Mouse (Mus musculus) thymus, postnatal 36 days (tissue): ENCODE data around the gene Rtkn2.

Experiments used
- DNase-seq, 2 experiments: peaks; one replicate each; pipeline ENCODE4 v3.0.0; 2022; ENCODE audit warnings: mixed read lengths in 2 of 2

Gene Rtkn2

DNA sequence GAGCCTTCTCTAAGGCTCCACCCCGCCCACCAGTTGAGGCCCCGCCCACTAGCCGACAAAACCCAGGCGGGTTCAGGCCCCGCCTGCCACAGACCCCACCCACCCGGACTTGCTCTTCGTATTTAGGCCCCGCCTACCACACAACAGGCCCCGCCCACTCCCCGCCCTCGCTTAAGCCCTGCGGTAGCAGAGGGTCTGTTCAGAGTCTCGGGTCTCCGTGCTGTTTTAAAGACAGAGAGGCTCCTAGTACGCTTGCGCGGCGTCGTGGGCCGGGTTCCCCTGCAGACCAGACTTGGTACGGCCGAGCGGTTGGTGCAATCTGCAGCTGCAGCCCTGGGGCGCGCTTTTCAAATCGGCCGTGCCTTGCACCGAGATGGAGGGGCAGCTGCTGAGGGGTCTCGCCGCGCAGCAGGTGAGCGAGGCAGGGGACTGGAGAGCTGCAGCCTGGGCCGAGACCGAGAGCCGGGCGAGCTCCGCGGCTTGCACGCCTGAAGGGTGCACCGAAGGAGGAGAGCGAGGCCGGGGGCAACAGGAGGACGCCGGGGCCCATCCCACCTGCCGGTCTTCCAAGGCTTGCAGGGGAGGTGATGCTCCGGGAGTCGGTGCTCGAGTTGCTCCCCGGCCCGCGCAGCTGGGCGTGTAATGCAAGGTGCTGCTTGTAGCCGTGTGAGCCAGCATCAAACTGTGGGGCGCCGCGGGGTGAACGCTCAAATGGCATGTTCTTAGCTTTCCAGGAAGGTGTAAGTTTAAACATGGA is at the start of gene Rtkn2:
Gene Rtkn2, plus strand, starts transcription at position 170 of the 757 bp plus-strand sequence.
- DNase-seq: peak; percentile 92 to 94

DNA sequence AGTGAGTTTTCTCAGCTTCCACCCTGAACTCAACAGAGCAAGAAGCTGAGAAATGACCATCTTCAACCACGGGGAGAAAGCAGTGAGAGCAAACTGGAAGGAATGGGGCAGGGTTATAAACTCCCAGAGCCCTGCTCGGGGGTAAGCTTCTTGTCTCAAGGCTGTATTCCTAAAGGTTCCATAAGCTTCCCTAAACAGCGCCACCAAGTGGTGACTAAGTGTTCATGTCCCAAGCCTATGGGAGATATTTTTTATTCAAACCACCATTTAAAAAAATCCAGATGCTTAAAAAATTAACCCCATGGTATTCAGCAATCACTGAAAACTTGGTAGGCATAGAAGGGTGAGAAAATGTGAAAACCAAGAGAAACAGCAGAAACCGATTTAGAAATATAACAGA is 48.0 kb upstream of the Rtkn2 start:
- DNase-seq: no peak

DNA sequence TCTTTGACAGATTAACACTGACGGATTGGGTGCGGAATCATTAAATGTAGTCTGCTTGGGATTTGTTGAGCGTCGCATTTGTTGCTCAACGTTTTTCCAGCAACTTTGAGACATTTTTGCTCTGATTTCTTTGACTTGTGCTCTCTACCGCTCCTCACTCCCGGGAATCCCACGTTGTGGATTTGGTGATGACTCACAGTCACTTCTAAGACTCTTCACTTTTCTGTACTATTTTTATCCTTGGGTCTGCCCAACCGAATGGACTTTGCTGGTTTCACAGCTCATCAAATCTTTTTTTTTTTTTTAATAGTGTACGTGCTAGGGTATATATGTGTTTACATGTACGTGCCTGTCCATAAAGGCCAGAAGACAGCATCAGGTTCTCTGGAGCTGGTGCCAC is 46.6 kb upstream of the Rtkn2 start:
- no peak for DNase-seq

DNA sequence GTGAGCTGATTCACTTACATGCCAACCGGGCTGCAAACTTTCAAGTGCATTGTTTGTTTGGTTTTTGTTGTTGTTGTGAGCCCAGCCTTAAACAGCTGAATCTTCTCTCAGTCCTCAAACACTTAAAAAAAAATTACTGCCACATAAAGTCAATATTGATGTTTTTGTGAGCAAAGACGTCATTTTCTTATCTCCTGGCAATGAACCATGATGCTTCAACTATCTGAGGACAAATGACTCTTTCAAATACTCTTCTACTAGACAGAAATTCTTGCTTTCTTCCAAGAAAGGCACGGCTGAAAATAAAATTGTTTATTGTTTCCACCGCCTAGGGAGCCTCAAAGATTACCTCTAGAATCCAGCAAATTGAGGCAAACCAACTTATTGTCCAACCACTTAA is 42.4 kb upstream of the Rtkn2 start:
- no peak for DNase-seq

DNA sequence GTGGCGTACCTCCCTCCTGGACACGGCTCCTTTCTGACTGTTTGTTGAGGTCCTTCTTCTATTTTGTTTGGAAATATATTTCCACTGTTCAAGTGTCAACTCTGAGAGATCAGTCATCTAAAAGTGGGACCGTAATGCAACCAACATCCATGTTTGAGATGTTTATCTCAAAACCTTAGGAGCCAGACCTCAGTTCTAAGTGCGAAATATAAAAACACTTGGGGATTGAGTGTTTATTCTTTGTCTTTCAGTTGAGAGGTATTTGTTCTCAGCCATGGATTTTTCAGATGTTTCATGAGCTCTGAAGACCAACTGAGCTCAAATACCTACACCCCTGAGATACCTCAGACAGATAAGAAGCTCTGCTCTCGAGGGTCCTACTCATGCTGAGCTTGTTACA is 41.6 kb upstream of the Rtkn2 start:
- no peak for DNase-seq

DNA sequence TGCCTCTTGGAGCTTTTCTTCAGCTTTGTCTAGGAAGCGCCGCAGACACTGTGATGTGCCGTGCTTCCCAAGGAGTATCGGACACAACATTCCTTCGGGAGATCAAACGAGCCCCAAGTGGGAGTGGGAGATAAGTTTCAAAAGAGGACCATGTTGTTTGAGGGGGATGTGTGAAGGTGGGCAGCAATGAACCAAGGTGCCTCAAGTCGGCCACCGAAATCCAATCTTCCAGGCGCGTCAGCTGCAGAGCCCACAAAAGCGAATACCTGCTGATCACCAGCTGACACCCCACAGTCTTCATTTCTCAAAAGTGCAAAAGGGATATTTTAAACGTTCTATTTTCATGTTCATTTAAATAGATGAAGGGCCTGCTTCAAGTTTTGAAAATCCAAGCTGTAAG is 39.8 kb upstream of the Rtkn2 start:
- no peak for DNase-seq

DNA sequence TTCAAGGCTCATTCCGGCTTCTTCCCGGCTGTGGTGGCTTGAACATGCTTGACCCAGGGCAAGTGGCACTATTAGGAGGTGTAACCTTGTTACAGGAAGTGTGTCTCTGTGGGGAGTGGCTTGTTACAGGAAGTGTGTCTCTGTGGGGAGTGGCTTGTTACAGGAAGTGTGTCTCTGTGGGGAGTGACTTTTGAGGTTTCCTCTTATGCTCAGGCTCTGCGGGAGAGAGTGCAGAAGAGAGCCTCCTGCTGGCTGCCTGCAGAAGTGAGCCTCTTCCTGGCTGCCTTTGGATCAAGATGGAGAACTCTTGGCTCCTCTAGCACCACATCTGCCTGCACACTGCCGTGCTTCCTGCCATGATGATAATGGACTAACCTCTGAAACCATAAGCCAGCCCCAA is 35.9 kb upstream of the Rtkn2 start:
- DNase-seq: no peak

DNA sequence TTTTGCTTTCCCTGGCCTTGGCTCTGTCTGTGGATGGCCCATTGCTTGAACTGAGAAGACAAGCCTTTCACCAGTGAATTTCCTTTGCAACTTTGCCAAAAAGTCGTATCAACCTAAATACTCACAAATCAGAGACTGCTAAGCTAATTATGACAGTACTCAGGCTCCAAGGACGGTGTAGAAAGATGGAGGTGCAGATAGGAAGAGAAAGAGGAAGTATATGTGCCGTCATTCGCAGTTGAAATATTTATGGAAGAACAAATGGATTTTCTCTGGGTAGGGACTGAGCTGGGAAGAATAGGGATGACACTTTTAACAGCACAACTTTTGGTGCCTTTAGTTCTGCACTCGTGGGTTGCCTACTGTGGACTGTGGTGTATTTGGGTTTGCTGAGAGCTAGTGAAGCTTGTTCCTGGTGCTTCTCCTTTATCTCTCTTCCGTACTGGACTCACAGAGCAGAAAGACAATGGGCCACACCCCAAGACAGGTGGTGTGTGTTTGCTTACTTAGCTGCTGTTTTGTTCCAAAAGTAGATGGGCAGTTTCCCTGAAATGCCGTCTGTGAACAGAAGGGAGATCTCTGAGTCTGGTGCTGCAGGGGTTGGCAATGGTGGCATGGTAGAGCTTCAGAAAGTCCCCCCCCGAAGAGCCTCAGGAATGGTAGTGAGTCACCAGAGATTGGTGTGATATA is 29.2 kb upstream of the Rtkn2 start:
- DNase-seq: no peak

DNA sequence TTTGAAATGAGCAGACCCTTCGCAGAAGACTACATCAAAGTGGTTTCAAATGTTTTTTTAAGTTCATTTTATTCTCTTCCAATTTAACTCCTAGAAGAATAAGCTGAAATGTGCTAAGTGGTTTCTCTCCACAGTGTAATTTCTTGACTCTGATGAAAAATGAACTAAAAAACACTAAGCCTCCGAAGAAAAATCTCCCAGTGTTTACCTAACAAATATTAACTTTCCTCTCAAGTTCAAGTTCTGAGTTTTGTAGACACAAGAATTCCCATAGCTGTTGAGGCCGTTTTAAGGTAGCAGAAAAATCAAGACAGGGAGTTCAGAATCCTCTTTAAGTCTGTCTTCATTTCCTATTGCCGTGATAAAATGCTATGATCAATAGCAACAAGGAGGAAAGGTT is 27.7 kb upstream of the Rtkn2 start:
- DNase-seq: no peak

DNA sequence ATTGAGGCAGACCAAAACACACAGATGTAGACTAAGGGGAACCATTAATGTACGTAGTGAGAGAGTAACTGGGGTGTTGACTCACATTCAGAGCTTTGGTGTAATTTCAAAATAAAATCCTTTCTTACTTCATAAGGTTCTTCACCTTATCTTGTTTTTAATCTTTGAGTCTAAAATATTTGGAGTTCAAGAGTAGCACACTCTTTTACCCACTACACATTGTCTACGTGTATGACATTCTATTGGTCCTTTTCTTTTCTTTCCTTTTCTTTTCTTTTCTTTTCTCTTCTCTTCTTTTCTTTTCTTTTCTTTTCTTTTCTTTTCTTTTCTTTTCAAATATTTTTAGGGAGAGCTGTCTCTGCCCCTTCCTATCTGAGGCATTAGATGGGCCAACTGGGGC is 23.4 kb upstream of the Rtkn2 start:
- no peak for DNase-seq

DNA sequence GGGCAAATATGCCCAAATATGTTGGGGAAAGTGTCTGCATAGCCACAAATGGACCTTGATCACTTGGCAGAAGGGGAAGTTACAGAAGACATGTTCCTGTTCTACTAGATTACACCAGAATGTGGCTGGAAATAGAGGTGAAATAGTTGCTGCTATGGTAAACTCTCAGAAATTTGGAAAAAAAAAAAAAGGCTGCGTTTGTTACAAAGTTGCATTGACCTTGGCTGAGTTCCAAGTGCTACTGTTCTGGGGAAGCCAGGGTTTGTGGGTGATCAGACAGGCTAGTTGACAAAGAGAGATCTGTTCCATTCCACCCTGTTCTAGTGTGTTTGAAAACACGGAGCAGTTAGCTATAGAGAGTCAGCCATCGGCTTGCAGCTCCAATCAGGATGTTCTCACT is 19.4 kb upstream of the Rtkn2 start:
- no peak for DNase-seq

DNA sequence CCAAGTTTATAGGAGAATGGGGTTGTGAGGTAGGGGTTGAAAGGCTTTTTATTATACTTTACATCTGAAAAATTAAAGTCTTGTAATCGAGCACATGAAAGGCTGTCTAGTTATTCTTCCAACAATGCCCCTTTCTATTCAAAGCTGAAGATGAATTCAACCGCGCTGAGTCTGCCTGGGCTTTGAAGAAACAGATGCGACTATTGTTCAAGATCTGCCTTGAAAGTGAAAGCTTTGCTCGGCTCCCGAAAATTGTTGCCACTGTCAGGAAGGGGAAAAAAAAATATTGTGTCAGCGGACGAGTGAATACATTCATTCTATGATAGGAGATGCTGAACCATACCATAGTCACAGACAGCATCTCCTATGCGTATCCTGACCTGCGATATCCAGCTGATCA is 16.9 kb upstream of the Rtkn2 start:
- no peak for DNase-seq

DNA sequence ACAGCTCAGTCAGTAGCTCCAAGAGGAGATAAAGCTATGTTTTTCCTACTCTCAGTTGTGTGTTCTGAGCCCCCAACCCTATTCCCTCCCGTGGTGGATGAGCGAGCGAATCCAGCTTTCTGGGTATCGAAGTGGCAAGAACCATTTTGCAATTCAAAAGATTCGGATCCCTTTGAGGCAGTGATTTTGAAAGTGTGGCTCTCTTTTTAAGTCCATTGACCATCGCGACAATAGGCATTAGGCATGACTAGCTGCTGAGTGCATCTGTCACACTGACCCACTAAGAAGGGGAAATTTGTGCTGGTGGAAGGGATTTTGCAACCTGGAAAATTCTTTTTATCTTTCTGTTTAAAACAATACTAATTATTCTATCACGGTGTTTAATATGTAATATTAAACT is 15.3 kb upstream of the Rtkn2 start:
- no peak for DNase-seq

DNA sequence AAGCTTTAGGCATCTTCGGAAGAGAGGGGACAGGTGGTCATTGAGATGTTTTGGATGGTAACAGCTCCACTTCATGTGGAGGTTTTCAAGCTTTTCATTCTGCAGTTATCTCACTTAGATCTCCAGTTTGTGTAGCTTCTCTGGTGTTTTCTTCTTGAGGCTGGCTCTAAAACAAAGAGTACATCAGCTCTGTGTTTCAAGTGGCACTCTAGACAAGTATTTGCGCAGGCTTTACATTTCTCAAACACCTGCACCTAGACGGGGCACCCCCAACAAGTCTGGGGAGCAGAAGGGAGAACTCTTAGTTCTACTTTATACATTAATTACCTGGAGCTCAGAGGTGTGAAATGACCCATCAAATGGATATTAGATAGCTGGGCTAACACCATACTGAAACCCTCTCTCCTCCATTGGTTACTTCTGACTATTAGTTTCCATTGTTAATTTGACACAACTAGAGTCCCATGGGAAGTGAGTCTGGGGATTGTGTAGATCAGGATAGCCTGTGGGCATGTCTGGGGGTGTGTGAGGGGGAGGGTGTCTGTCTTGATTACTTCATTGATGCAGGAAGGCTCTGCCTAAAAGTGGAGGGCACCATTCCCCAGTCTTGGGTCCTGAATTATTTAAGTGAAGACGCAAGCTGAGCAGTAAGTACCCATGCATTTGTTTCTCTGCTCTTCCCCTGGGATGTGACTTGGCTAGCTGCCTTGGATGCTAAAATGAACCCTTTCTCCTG is 14.0 kb upstream of the Rtkn2 start:
- DNase-seq: no peak

DNA sequence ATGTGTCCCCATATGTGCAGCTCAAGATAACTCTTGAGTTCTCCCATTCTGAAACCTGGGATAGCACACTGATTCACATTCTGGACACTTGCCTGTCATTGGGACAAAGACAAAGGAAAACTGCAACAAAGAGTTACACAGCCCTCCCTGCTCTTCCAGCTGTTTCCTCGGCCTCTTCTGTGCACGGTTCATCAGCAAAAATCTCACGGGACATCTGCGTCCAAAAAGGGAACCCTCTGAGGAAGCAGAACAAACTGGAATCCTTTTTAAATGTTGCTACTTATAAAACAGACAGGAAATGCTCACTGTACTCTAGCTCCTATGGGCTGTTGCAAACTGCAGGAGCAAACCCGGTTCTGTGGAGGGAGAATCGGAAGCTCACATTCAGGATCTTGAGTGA is 13.3 kb upstream of the Rtkn2 start:
- DNase-seq: no peak

DNA sequence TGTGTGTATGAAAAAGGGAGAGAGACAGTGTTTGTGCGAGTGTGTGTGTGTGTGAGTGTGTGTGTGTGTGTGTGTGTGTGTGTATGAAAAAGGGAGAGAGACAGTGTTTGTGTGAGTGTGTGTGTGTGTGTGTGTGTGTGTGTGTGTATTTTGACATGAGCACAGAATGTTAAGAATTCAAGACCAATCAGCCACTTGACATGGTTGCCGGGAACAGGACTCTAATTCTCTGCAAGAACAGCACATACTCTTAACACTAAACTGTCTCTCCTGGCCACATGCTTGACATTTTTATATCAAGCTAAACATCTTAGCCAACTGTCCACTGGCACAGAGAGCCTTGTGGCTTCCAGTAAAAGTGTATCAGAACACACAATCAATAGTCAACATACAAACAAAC is 12.4 kb upstream of the Rtkn2 start:
- DNase-seq: no peak

DNA sequence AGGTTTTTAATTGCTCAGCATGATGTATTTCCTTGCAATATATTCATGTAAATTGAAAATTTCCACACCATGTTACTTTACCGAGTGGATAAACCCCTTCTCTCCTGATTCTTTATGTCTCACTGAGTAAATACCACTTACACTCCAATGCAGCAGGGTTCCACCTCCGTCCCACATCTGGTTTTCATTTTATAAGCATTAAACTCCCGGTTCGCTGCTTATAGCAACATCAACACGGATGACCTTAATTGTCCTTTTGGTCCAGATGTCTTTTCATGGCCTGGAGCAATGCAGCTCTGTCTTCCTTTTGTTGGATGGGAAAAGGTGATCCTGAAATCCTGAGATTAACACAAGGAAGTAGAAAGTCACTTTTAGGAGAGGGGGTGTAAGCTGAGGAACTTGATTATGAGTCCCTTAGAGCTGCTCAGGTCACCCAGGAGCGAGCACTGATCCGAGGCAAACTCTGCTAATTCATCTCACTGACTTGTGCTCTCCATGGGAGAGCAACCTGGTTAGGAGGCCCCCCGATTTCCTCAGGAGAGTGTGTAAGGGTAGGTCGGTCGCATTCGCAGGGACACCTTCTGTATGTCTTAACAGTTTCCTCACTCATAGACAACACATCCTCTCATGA is 8.1 kb upstream of the Rtkn2 start:
- DNase-seq: no peak

DNA sequence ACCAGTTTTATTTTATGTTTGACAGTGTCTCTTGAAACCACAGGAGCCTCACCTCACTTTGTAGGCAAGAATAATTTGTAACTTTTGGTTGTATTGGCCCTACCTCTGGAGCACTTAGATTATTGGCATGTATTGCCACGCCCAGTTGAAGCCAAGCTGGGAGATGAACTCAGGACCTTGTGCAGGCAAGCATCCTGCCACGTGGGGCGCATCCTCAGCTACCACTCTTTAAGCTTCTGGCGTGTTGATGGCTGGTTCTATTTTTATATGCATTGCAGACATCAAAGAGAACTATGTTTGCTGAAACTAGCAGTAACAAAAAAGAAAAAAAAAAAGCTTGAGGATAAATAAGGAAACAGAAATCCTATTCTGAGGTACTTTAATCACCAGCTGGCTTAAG is 2.1 kb upstream of the Rtkn2 start:
- DNase-seq: peak; percentile 36 to 49

DNA sequence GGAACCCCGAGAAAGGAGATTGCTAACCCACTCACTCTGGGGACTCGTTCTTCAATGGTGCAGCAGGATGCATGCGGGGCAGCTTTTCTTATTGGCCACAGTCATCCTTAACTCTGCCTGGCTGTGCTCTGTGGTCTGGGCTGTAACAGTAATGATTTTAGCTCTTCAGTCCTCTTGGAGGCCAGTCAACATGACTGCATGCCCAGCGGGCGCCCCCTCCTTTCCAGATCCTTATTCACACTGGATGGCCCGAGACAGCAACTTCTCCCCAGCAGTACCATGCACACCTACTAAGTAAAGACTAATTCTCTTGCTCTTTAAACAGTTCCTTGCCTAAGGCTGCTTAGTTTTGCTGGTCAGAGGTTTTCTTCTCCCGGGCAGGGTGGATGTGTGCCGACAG is 4.4 kb downstream of the Rtkn2 start:
- no peak for DNase-seq

DNA sequence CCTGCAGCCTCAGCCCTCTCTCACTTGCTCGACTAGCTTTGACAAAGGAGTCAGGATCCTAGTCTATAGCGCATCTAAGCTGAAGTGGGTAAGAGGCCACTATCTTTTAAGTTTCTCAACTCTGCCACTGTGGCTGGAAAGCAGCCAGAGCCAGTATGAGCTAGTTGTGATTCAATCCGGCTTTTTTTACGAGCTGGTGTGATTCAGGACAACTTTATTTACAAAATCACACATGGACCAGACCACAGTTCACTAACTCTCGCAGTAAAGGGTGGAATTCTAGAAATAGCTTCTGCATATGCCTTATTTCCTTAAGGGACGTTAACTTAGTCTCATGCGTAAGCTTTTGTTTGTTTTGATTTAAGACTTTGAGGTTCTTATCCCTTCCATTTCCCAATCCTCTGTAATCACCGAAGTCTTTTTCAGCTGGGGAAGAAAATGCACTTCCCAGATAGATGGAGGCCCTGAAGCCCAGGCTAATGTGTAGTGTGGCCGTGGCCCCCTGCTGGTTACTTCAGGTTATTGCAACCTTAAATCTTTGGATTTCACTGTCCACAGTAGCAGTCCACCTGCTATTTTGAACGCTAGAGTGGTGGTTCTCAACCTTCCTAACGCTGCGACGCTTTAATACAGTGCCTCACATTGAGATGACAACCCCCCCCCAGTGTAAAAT is 5.0 kb downstream of the Rtkn2 start:
- DNase-seq: peak in 1 of 2 experiments; percentile 25

DNA sequence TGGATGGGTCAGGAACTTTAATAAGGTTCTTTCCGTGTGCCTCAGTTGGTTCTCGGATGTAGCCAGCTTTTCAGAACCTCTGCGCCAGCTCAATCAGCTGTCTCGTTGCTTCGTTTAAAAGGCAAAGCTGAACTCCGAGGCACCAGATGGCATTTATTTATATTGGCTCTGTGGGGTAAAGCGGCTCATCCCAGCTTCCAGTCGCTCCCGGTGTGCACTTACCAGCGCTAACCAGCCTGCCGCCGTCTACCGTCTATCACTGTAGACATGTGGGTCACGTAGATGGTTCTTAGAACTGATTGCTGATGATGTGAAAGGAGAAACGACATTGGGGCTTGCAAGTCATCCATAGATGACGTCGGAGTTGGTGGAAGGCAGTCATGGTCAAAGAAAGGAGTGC is 5.7 kb downstream of the Rtkn2 start:
- no peak for DNase-seq

DNA sequence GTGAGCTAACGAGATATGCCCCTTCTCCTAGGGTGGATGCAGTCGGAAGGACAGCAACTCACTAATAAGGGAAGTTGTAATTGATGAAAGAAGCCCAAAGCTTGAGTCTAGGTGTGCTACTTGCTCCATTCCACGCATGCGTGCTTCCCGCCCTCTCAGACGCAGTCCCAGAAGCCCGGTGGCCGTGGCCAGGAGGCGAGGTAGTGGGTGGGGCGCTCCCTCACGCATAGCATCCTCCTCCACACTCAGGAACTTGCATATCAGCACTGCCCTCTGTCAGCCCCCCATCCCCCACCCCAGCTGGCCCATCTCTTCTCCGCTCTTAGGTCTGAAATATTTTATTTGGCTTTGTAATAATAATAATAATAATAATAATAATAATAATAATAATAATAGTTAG is 16.0 kb downstream of the Rtkn2 start:
- no peak for DNase-seq

DNA sequence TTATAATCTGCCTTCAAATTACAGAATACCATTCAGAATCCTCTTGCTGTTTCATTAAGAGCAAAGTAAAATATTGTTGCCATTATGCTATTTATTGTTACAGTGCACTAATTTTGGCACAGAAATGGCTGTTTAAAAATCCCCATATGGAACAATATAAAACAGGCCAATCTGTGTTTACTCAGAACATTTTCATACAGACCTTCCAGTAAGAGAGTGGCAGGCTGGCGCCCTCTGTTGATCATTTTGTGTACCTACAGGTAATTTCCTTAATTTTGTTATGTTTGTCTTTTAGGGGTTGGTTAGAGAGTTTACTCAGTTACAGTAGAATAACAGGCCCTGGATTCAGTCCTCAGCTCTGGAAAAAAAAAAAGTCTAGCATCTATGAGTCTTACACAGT is 16.8 kb downstream of the Rtkn2 start:
- no peak for DNase-seq
